Mouse (Mus musculus) kidney, adult 2 months (tissue): ENCODE measurements around the gene Snx9.

Experiments
- CTCF ChIP-seq: fragments of 200-500 bp; conservative IDR thresholded peaks from 2 replicates; pipeline ENCODE4 v1.5.1; 2011; ENCODE audit warnings: low read depth, mild to moderate bottlenecking, control low read depth, low read length, moderate library complexity, mixed read lengths; ENCODE audit not compliant: insufficient read depth, insufficient read length
- POLR2A ChIP-seq: fragments of 200-500 bp; IDR thresholded peaks from one replicate; pipeline ENCODE4 v1.6.1; 2011; ENCODE audit warnings: low read depth, low read length, control low read depth

- TF ChIP-seq POLR2A, result no peak
- no peak for TF ChIP-seq CTCF
Measured at GRCm38 (mm10) chr17:5792164-5792791, 48.9 kb upstream of the Snx9 start.
